Mouse (Mus musculus): Measurements from ENCODE around the gene Snx27.

- TF ChIP-seq POLR2A (IDR thresholded peaks at IDR 0.05; ENCODE audit: control insufficient read depth, extremely low read depth, insufficient read depth, low read length, poor library complexity): no peak
- TF ChIP-seq CTCF (IDR thresholded peaks at IDR 0.05; ENCODE audit: borderline replicate concordance, control insufficient read depth, extremely low read depth, insufficient read depth, low read length, poor library complexity): no peak
Measured at GRCm38 (mm10) chr3:94612274-94612673, 29.8 kb upstream of the Snx27 start.

Measured in thymus, adult 2 months (tissue).